Mouse (Mus musculus) embryo, embryonic 10.5 days (tissue): ENCODE results near the gene Nek9.

Experiments used
- DNase-seq: peaks from one replicate; pipeline ENCODE4 v3.0.0-alpha.2; 2015; ENCODE audit warnings: low spot score

Nek9 gene

GRCm38 (mm10) chr12:85339243-85339729 lies at the start of gene Nek9:
Nek9 (minus strand) TSS chr12:85339362.
- peak; percentile 96 for DNase-seq

- no peak for DNase-seq
These were observed 46.8 kb upstream of the Nek9 start for GRCm38 (mm10) chr12:85385995-85386375.

GRCm38 (mm10) chr12:85385329-85385994 lies 46.3 kb upstream of the Nek9 start:
- DNase-seq = no peak

GRCm38 (mm10) chr12:85382761-85383680 lies 43.9 kb upstream of the Nek9 start:
- no peak for DNase-seq

- DNase-seq = no peak
These were observed 42.4 kb upstream of the Nek9 start for GRCm38 (mm10) chr12:85381570-85381969.

GRCm38 (mm10) chr12:85380942-85381341 lies 41.8 kb upstream of the Nek9 start:
- DNase-seq = peak; percentile 16

GRCm38 (mm10) chr12:85380308-85380707 lies 41.1 kb upstream of the Nek9 start:
- no peak for DNase-seq

GRCm38 (mm10) chr12:85378271-85378670 lies 39.1 kb upstream of the Nek9 start:
- DNase-seq = no peak

GRCm38 (mm10) chr12:85374561-85375272 lies 35.6 kb upstream of the Nek9 start, which contains the start of gene Tmed10:
Tmed10 (minus strand) TSS chr12:85374847.
- DNase-seq = peak; percentile 98

- DNase-seq = peak; percentile 66
These were observed 34.7 kb upstream of the Nek9 start for GRCm38 (mm10) chr12:85373591-85374560.

- DNase-seq = no peak
These were observed 33.0 kb upstream of the Nek9 start for GRCm38 (mm10) chr12:85372068-85372665.

GRCm38 (mm10) chr12:85368441-85369063 lies 29.4 kb upstream of the Nek9 start:
- DNase-seq = no peak

- no peak for DNase-seq
These were observed 27.1 kb upstream of the Nek9 start for GRCm38 (mm10) chr12:85366271-85366670.

GRCm38 (mm10) chr12:85362510-85362909 lies 23.3 kb upstream of the Nek9 start:
- DNase-seq = no peak

- DNase-seq = no peak
These were observed 22.4 kb upstream of the Nek9 start for GRCm38 (mm10) chr12:85361580-85361979.

GRCm38 (mm10) chr12:85361165-85361564 lies 22.0 kb upstream of the Nek9 start:
- no peak for DNase-seq

- no peak for DNase-seq
These were observed 14.9 kb upstream of the Nek9 start for GRCm38 (mm10) chr12:85354061-85354460.

- no peak for DNase-seq
These were observed 11.5 kb upstream of the Nek9 start for GRCm38 (mm10) chr12:85350407-85351232.

GRCm38 (mm10) chr12:85348338-85348737 lies 9.2 kb upstream of the Nek9 start:
- no peak for DNase-seq
